Mouse (Mus musculus) stomach, postnatal 0 days (tissue): ENCODE data around the gene Nipal4. TPM values are rescaled to one million over a fixed set of nuclear protein-coding genes. Genes with fewer than 3 reads are reported as not detected.

ENCODE experiments used
- ATAC-seq: fragments of 200-750 bp; cut with Nextera tagmentation; 2 replicates; pipeline ENCODE4 v1.8.0; 2017; ENCODE audit not compliant: low FRiP score, low TSS enrichment
- DNase-seq: peaks from one replicate; pipeline ENCODE4 v3.0.0-alpha.2; 2016; ENCODE audit warnings: low spot score
- H3K27ac ChIP-seq: fragments of 300-500 bp; sonication (generic); replicated peaks from 2 replicates; pipeline ENCODE4 v1.5.1; 2014; ENCODE audit warnings: mild to moderate bottlenecking, control low read depth
- H3K27me3 ChIP-seq: fragments of 300-500 bp; sonication (generic); 2 replicates; pipeline ENCODE4 v1.6.1; 2014; ENCODE audit warnings: low read length; ENCODE audit not compliant: control insufficient read depth, insufficient read depth
- H3K36me3 ChIP-seq: fragments of 300-500 bp; sonication (generic); 2 replicates; pipeline ENCODE4 v1.6.1; 2014; ENCODE audit warnings: low read length, mixed read lengths; ENCODE audit not compliant: control insufficient read depth, insufficient read depth
- H3K4me1 ChIP-seq: fragments of 300-500 bp; sonication (generic); replicated peaks from 2 replicates; pipeline ENCODE4 v1.6.1; 2014; ENCODE audit warnings: antibody characterized with exemption; ENCODE audit not compliant: control insufficient read depth, insufficient read depth
- H3K4me2 ChIP-seq: fragments of 300-500 bp; sonication (generic); replicated peaks from 2 replicates; pipeline ENCODE4 v1.6.1; 2014; ENCODE audit warnings: low read depth, mild to moderate bottlenecking, control low read depth, moderate library complexity
- H3K4me3 ChIP-seq: fragments of 300-500 bp; sonication (generic); 2 replicates; pipeline ENCODE4 v1.5.1; 2014; ENCODE audit warnings: low read depth, low read length, control low read depth
- H3K9ac ChIP-seq: fragments of 300-500 bp; sonication (generic); 2 replicates; pipeline ENCODE4 v1.6.1; 2014; ENCODE audit warnings: mild to moderate bottlenecking, low read length, control low read depth, mixed read lengths
- H3K9me3 ChIP-seq: fragments of 300-500 bp; sonication (generic); 2 replicates; pipeline ENCODE4 v1.6.1; 2016; ENCODE audit warnings: low read length; ENCODE audit not compliant: control insufficient read depth
- CTCF ChIP-seq: IDR thresholded peaks from 2 replicates; pipeline ENCODE4 v1.5.1; 2016; ENCODE audit warnings: antibody characterized with exemption, low read depth, mild to moderate bottlenecking, moderate library complexity
- EP300 ChIP-seq: optimal IDR thresholded peaks from 2 replicates; pipeline ENCODE3; 2016; ENCODE audit warnings: antibody characterized with exemption
- WGBS: fragments of 180-500 bp; shearing (Covaris S2); extraction: QIAGEN DNeasy Blood & Tissue Kit; methylation state at CpG from one replicate; pipeline ENCODE4 v1.1.7; 2014; 5-methylcytosine and 5-hydroxymethylcytosine counted together
- polyA plus RNA-seq: library from polyadenylated mRNA; unstranded; fragments of >200 nt; fragmentation: Nextera tagmentation; extraction: Ambion mirVana; gene quantifications from 2 replicates; pipeline ENCODE4 v1.2.1, GENCODE M21; 2015

Gene Nipal4
- polyA plus RNA-seq, 1 experiment from 2014 or later = 30.0 TPM

GRCm38 (mm10) chr11:46125835-46126229 lies 40.5 kb downstream of the Nipal4 start:
- H3K4me2 ChIP-seq = no peak overlapping the region
- 88% methylated on average over 7 of the region's 7 CpGs for WGBS
- TF ChIP-seq EP300 = no peak
- TF ChIP-seq CTCF = no peak

GRCm38 (mm10) chr11:46125093-46125834 lies 41.0 kb downstream of the Nipal4 start:
- Histone ChIP-seq H3K27me3 (no peaks in the 10 kb centered on the region), H3K9me3 (no peaks in the 10 kb centered on the region), H3K4me1 (no peaks in the 10 kb centered on the region), H3K27ac (no peak overlapping the region), H3K4me2 (no peak overlapping the region), H3K36me3 (peaks cover 7% of the 10 kb centered on the region; the same call in 1 of the 2 replicates), H3K4me3 (no peak overlapping the region), H3K9ac (no peak overlapping the region)
- TF ChIP-seq CTCF (no peak), EP300 (no peak)
- ATAC-seq (no peak), DNase-seq (no peak)
- 89% methylated on average over 12 of the region's 12 CpGs for WGBS

More at GRCm38 (mm10) chr11:46125835-46126229, 40.5 kb downstream of the Nipal4 start:
- Histone ChIP-seq H3K36me3 (peaks cover 7% of the 10 kb centered on the region; the same call in 1 of the 2 replicates), H3K4me1 (no peaks in the 10 kb centered on the region), H3K9me3 (no peaks in the 10 kb centered on the region), H3K9ac (no peak overlapping the region), H3K4me3 (no peak overlapping the region), H3K27ac (no peak overlapping the region), H3K27me3 (no peaks in the 10 kb centered on the region)
- ATAC-seq = no peak
- DNase-seq = no peak

GRCm38 (mm10) chr11:46123328-46123866 lies 42.9 kb downstream of the Nipal4 start:
- no peak overlapping the region for H3K9ac ChIP-seq
- no peak overlapping the region for H3K27ac ChIP-seq
- no peaks in the 10 kb centered on the region for H3K9me3 ChIP-seq
- no peak for DNase-seq
- no peaks in the 10 kb centered on the region for H3K27me3 ChIP-seq
- H3K4me1 ChIP-seq = no peaks in the 10 kb centered on the region
- peaks cover 7% of the 10 kb centered on the region; the same call in 1 of the 2 replicates for H3K36me3 ChIP-seq
- no peak for TF ChIP-seq EP300
- no peak for TF ChIP-seq CTCF
- no peak overlapping the region for H3K4me2 ChIP-seq
- 86% methylated on average over 8 of the region's 8 CpGs for WGBS
- no peak overlapping the region for H3K4me3 ChIP-seq
- no peak for ATAC-seq

GRCm38 (mm10) chr11:46122875-46123274 lies 43.4 kb downstream of the Nipal4 start:
- Histone ChIP-seq H3K36me3 (peaks cover 7% of the 10 kb centered on the region; the same call in 1 of the 2 replicates), H3K9ac (no peak overlapping the region), H3K27me3 (no peaks in the 10 kb centered on the region), H3K4me2 (no peak overlapping the region), H3K4me3 (no peak overlapping the region), H3K9me3 (no peaks in the 10 kb centered on the region), H3K27ac (no peak overlapping the region), H3K4me1 (no peaks in the 10 kb centered on the region)
- DNase-seq (no peak), ATAC-seq (no peak)
- 92% methylated on average over 4 of the region's 4 CpGs for WGBS
- TF ChIP-seq EP300 (no peak), CTCF (no peak)

- no peaks in the 10 kb centered on the region for H3K9me3 ChIP-seq
- H3K27me3 ChIP-seq = no peaks in the 10 kb centered on the region
- TF ChIP-seq CTCF (no peak), EP300 (no peak)
- no peak overlapping the region for H3K27ac ChIP-seq
- H3K4me3 ChIP-seq = no peak overlapping the region
- peaks cover 4% of the 10 kb centered on the region; the same call in 1 of the 2 replicates for H3K36me3 ChIP-seq
- ATAC-seq = no peak
- H3K4me2 ChIP-seq = no peak overlapping the region
- WGBS = 75% methylated on average over 4 of the region's 4 CpGs
- no peaks in the 10 kb centered on the region for H3K4me1 ChIP-seq
- no peak for DNase-seq
- no peak overlapping the region for H3K9ac ChIP-seq
Measured at GRCm38 (mm10) chr11:46121666-46122065, 44.6 kb downstream of the Nipal4 start.

GRCm38 (mm10) chr11:46120084-46120483 lies 46.2 kb downstream of the Nipal4 start:
- WGBS = 89% methylated on average over 10 of the region's 10 CpGs
- no peak overlapping the region for H3K4me2 ChIP-seq
- H3K27ac ChIP-seq = no peak overlapping the region
- H3K4me3 ChIP-seq = no peak overlapping the region
- no peaks in the 10 kb centered on the region for H3K9me3 ChIP-seq
- DNase-seq (no peak), ATAC-seq (no peak)
- no peaks in the 10 kb centered on the region for H3K27me3 ChIP-seq
- H3K36me3 ChIP-seq = peaks cover 4% of the 10 kb centered on the region; the same call in 1 of the 2 replicates
- no peaks in the 10 kb centered on the region; the same call in 1 of the 2 replicates for H3K4me1 ChIP-seq
- H3K9ac ChIP-seq = no peak overlapping the region
- TF ChIP-seq CTCF (no peak), EP300 (no peak)
